Mouse (Mus musculus): ENCODE results near the gene Tmem221. TPM values are rescaled to one million over a fixed set of nuclear protein-coding genes. Genes with fewer than 3 reads are reported as not detected.

The Tmem221 gene
- polyA plus RNA-seq, 1 experiment from 2014 or later = 0.32 TPM

DNA sequence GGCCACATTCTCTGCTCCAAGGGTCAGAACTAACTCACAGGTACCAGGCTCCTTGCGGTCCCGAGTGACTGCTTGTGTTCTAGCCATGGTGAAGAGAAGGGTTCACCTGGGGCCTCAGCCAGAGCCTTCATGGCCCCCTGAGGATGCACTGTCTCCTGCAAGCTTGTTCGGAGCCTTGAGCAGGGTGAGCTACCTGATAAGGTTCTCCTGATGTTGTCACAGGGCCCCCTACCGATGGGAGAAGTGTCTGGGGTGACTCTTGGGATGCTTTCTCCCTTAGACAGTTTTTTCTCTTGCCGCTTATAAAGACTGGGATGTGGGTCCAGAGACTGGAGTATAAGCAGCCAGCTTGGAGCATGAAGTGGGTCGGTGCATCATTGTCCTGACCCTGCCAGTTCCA, 37.7 kb upstream of the Tmem221 start:
- Histone ChIP-seq H3K4me3 (replicated peaks; ENCODE audit: low read length) (no peak overlapping the region), H3K27ac (no peak overlapping the region), H3K4me1 (replicated peaks; ENCODE audit: control insufficient read depth, insufficient read depth, low read length) (peaks cover 16% of the 10 kb centered on the region), H3K4me2 (replicated peaks) (no peak overlapping the region), H3K9ac (peak overlapping the region; percentile 26; the same call in 1 of the 2 replicates), H3K36me3 (replicated peaks; ENCODE audit: control insufficient read depth, insufficient read depth) (0 out of 2 replicates have a peak, but pooled peaks cover 4% of the 10 kb centered on the region), H3K27me3 (ENCODE audit: control insufficient read depth, insufficient read depth, low read length) (peaks cover 14% of the 10 kb centered on the region), H3K9me3 (ENCODE audit: control insufficient read depth, low read length) (no peaks in the 10 kb centered on the region)
- 58% methylated on average over 6 of the region's 6 CpGs for WGBS
- DNase-seq (ENCODE audit: low spot score) = no peak
- no peak for ATAC-seq (ENCODE audit: low FRiP score)

DNA sequence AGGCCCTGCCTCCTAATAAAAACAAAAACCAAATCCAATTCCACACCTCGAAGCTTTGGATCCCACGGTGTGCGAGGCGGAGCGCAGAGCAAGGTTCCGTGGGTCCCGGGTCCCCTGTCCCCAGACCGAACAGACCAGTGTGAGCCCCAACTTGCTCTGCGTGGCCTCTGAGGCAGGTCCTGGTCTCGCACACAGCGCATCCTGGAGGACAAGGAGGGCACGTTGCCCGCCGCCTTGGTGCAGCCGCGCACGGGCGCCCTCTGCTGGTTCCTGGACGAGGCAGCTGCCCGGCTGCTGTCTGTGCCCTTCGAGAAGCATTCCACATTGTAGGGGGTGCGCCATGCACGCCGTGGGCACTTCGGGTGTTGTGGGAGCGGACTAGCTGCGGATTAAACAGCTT, 37.2 kb upstream of the Tmem221 start:
- 5% methylated on average over 27 of the region's 27 CpGs for WGBS
- peak; percentile 88 for DNase-seq (ENCODE audit: low spot score)

DNA sequence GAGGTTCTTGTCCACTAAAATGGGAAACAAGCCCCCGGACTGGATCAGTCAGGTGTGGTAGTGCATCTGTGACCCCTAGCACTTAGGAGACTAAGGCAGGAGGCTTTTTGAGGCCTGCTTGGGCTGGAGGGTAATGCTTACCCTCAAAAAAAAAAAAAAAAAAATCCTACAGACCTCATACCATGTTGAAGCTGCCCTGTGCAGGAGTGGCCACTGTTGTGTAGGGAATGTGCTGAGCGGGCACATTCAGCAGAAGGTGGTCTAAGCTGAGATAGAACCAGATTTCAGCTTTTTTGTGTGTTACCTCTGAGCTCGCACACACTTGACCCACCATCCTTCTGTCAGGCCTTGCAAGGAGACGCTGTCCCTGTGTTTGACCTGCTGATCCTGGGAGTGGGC, 35.7 kb upstream of the Tmem221 start:
- Histone ChIP-seq H3K4me1 (replicated peaks; ENCODE audit: control insufficient read depth, insufficient read depth, low read length) (peaks cover 27% of the 10 kb centered on the region), H3K9me3 (ENCODE audit: control insufficient read depth, low read length) (no peaks in the 10 kb centered on the region), H3K4me3 (replicated peaks; ENCODE audit: low read length) (no peak overlapping the region), H3K36me3 (replicated peaks; ENCODE audit: control insufficient read depth, insufficient read depth) (0 out of 2 replicates have a peak, but pooled peaks cover 4% of the 10 kb centered on the region), H3K9ac (no peak overlapping the region), H3K4me2 (replicated peaks) (no peak overlapping the region), H3K27ac (no peak overlapping the region), H3K27me3 (ENCODE audit: control insufficient read depth, insufficient read depth, low read length) (no peaks in the 10 kb centered on the region)
- DNase-seq (ENCODE audit: low spot score) = no peak
- ATAC-seq (ENCODE audit: low FRiP score) = no peak
- 84% methylated on average over 4 of the region's 4 CpGs for WGBS

More for the DNA sequence above, 37.2 kb upstream of the Tmem221 start:
- Histone ChIP-seq H3K27me3 (ENCODE audit: control insufficient read depth, insufficient read depth, low read length) (peaks cover 10% of the 10 kb centered on the region), H3K4me3 (replicated peaks; ENCODE audit: low read length) (no peak overlapping the region), H3K36me3 (replicated peaks; ENCODE audit: control insufficient read depth, insufficient read depth) (0 out of 2 replicates have a peak, but pooled peaks cover 4% of the 10 kb centered on the region), H3K9ac (peak overlapping the region; percentile 26; the same call in 1 of the 2 replicates), H3K9me3 (ENCODE audit: control insufficient read depth, low read length) (no peaks in the 10 kb centered on the region), H3K4me2 (replicated peaks) (peak overlapping the region; percentile 33), H3K4me1 (replicated peaks; ENCODE audit: control insufficient read depth, insufficient read depth, low read length) (peaks cover 21% of the 10 kb centered on the region), H3K27ac (no peak overlapping the region)
- ATAC-seq (ENCODE audit: low FRiP score) = peak; percentile 28; the same call in 1 of the 2 replicates

DNA sequence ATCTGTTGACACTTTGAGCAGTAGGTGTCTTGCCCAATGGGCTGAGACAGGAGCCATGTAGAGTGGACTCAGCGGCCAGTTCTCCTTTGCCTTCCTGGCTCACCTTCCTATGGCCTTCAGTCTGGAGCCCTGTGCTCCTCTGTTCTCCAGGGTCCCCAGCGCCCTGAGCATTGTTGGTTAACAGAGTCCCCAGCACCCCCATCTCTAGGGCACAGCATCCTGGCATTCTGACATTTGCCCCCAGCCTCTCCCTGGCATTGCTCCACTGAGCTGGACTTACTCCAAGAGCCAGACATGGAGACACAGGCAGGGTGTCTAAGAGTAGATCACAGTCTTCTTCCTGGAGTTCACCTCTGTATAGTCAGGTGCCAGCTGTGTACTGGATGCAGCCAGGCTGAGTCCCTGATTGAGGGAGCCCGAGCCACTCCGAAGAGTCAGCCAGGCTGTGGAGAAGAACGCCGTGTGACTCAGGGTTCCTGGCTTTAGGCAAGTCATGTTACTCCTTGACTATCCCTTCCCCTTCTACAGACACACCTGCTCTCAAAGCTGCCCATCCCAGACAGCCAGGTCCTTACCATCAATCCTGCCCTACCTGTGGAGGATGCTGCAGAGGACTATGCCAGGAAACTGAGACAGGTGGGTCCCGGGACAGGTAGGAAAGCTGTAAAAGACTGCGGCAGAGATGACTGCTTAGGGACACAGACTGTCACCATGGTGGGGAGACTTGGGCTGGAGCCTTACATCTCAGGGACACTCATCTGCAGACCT, 35.1 kb upstream of the Tmem221 start:
- Histone ChIP-seq H3K36me3 (replicated peaks; ENCODE audit: control insufficient read depth, insufficient read depth) (0 out of 2 replicates have a peak, but pooled peaks cover 4% of the 10 kb centered on the region), H3K9ac (0 out of 2 replicates have a peak overlapping the region, but pooled peaks have one; percentile 96), H3K4me2 (replicated peaks) (peak overlapping the region; percentile 98; the same call in 1 of the 2 replicates), H3K9me3 (ENCODE audit: control insufficient read depth, low read length) (no peaks in the 10 kb centered on the region), H3K27ac (no peak overlapping the region), H3K4me3 (replicated peaks; ENCODE audit: low read length) (no peak overlapping the region), H3K4me1 (replicated peaks; ENCODE audit: control insufficient read depth, insufficient read depth, low read length) (peaks cover 27% of the 10 kb centered on the region), H3K27me3 (ENCODE audit: control insufficient read depth, insufficient read depth, low read length) (no peaks in the 10 kb centered on the region)
- ATAC-seq (ENCODE audit: low FRiP score) (no peak), DNase-seq (ENCODE audit: low spot score) (no peak)
- 92% methylated on average over 8 of the region's 8 CpGs for WGBS

DNA sequence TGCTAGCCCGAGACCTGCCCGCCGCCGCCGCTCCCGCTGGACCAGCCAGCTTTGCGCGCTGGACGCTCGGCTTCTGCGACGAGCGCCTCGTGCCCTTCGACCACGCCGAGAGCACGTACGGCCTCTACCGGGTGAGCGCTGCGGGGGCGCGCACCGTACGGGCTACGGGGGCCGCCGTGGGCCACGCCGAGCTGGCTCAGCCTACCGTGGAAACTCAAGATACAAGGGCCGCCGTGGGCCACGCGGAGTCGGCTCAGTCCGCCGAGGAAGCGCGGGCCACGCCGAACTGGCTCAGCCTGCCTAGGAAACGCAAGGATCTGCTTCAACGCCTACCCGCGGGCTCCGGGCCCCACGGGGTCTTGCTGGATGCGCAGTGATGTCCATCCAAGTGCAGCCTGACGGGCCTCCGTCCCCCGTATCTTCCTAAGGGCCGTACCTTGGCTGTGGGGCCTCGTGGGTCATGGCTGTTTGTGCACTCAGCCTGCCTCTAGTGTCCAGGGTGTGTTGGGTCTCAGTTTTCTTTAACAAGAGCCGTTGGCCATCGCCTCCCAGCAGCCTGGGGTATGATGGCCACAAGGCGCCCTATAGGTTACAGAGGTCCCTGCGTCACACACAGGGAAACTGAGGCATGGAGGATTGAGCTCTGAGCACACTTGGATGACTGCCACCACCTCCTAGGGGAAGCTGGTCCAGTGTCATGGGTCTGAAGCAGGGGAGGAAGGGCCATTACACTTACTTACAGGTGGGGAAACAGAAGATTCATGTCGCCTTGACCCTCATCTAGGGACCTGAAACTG, 33.9 kb upstream of the Tmem221 start:
- Histone ChIP-seq H3K4me2 (replicated peaks) (peak overlapping the region; percentile 98), H3K4me3 (replicated peaks; ENCODE audit: low read length) (peak overlapping the region; percentile 93), H3K4me1 (replicated peaks; ENCODE audit: control insufficient read depth, insufficient read depth, low read length) (peaks cover 27% of the 10 kb centered on the region), H3K27ac (peak overlapping the region; percentile 99), H3K27me3 (ENCODE audit: control insufficient read depth, insufficient read depth, low read length) (no peaks in the 10 kb centered on the region), H3K9ac (peak overlapping the region; percentile 96), H3K9me3 (ENCODE audit: control insufficient read depth, low read length) (no peaks in the 10 kb centered on the region), H3K36me3 (replicated peaks; ENCODE audit: control insufficient read depth, insufficient read depth) (0 out of 2 replicates have a peak, but pooled peaks cover 4% of the 10 kb centered on the region)
- 5% methylated on average over 59 of the region's 60 CpGs for WGBS
- no peak for DNase-seq (ENCODE audit: low spot score)
- ATAC-seq (ENCODE audit: low FRiP score) = peak; percentile 69

GRCm38 (mm10) chr8:71591471-71592373, 33.1 kb upstream of the Tmem221 start, which contains the start of gene Pgls:
Pgls (plus strand) TSS chr8:71592176.
- H3K4me2 ChIP-seq (replicated peaks) = peak within 1 kb of the TSS; percentile 98
- H3K9ac ChIP-seq = peak within 1 kb of the TSS; percentile 96
- under 1% methylated on average over 71 of the region's 71 CpGs for WGBS
- peaks cover 27% of the 10 kb centered on the region for H3K4me1 ChIP-seq (replicated peaks; ENCODE audit: control insufficient read depth, insufficient read depth, low read length)
- DNase-seq (ENCODE audit: low spot score) = peak; percentile 96
- H3K27me3 ChIP-seq (ENCODE audit: control insufficient read depth, insufficient read depth, low read length) = no peaks in the 10 kb centered on the region
- peak within 1 kb of the TSS; percentile 99 for H3K27ac ChIP-seq
- H3K9me3 ChIP-seq (ENCODE audit: control insufficient read depth, low read length) = no peaks in the 10 kb centered on the region
- H3K4me3 ChIP-seq (replicated peaks; ENCODE audit: low read length) = peak within 1 kb of the TSS; percentile 93
- ATAC-seq (ENCODE audit: low FRiP score) = peak; percentile 84
- H3K36me3 ChIP-seq (replicated peaks; ENCODE audit: control insufficient read depth, insufficient read depth) = peaks cover 10% of the 10 kb centered on the region

- peak overlapping the region; percentile 93 for H3K4me3 ChIP-seq (replicated peaks; ENCODE audit: low read length)
- H3K9me3 ChIP-seq (ENCODE audit: control insufficient read depth, low read length) = no peaks in the 10 kb centered on the region
- ATAC-seq (ENCODE audit: low FRiP score) = no peak
- DNase-seq (ENCODE audit: low spot score) = no peak
- no peaks in the 10 kb centered on the region for H3K27me3 ChIP-seq (ENCODE audit: control insufficient read depth, insufficient read depth, low read length)
- H3K27ac ChIP-seq = peak overlapping the region; percentile 99
- peaks cover 26% of the 10 kb centered on the region for H3K4me1 ChIP-seq (replicated peaks; ENCODE audit: control insufficient read depth, insufficient read depth, low read length)
- H3K36me3 ChIP-seq (replicated peaks; ENCODE audit: control insufficient read depth, insufficient read depth) = peaks cover 17% of the 10 kb centered on the region
- H3K9ac ChIP-seq = peak overlapping the region; percentile 96
- H3K4me2 ChIP-seq (replicated peaks) = peak overlapping the region; percentile 98
- WGBS = 22% methylated on average over 5 of the region's 5 CpGs
Observed at GRCm38 (mm10) chr8:71591017-71591416, 32.3 kb upstream of the Tmem221 start.

DNA sequence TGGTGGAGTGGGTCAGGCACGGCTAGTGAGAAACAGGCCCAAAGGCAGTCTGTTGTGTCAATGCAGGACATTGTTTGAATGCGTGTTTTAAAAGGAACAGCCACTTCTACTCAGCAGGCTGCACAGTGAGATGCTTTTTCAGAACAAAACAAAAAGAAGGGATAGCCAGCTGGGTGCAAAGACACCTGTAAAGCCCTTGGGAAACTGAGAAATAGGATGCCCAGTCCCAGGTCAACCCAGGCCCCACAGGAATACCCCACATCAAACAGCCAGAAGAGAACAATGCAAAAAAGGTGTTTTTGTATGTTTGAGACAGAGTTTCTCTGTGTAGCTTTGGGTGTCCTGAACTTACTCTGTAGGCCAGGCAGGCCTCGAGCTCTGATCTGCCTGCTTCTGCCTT, 30.1 kb upstream of the Tmem221 start:
- Histone ChIP-seq H3K4me3 (replicated peaks; ENCODE audit: low read length) (no peak overlapping the region), H3K36me3 (replicated peaks; ENCODE audit: control insufficient read depth, insufficient read depth) (peaks cover 35% of the 10 kb centered on the region), H3K9me3 (ENCODE audit: control insufficient read depth, low read length) (no peaks in the 10 kb centered on the region), H3K27ac (no peak overlapping the region), H3K4me1 (replicated peaks; ENCODE audit: control insufficient read depth, insufficient read depth, low read length) (peaks cover 22% of the 10 kb centered on the region), H3K4me2 (replicated peaks) (no peak overlapping the region), H3K27me3 (ENCODE audit: control insufficient read depth, insufficient read depth, low read length) (no peaks in the 10 kb centered on the region), H3K9ac (no peak overlapping the region)
- DNase-seq (ENCODE audit: low spot score) = no peak
- 70% methylated on average over 3 of the region's 3 CpGs for WGBS
- no peak for ATAC-seq (ENCODE audit: low FRiP score)
